Comparison of ENCODE assay signal across 11 mouse cellular contexts in genomic region chr9:111689146-111689545, GRCm38 (mm10). TPM values are rescaled to one million over a fixed set of nuclear protein-coding genes. Genes with fewer than 3 reads are reported as not detected.
DNase-seq lines count a peak whose midpoint lies in the region; ATAC-seq lines count a peak whose summit lies in the region.
"Had no signal": no experiment of that assay in that cellular context is flagged by ENCODE, and none has a peak within 500 bp of the region (broad histone marks: within the 10 kb centered on the region; RNA-seq: fewer than 3 reads in every experiment).

No protein-coding gene starts in this region.

- DNase-seq in cerebellum, postnatal 10 days, result peak; percentile 48 to 49
- no peak for DNase-seq in cerebellum, postnatal 36 days
- no peak for DNase-seq in midbrain, embryonic 11.5 days (ENCODE audit: low spot score, missing footprints)
- DNase-seq in left cerebral cortex, postnatal 10 days (ENCODE audit: extremely low spot score in 1 of 2, low spot score in 2 of 2), result peak; percentile 41 to 42
- DNase-seq: cerebellum, adult 8-10 months; kidney, adult 9 months; lung, postnatal 10 days had no signal

- peaks cover 9% of the 10 kb centered on the region; the same call in 1 of the 2 replicates for H3K4me1 ChIP-seq in midbrain, embryonic 15.5 days
- H3K4me1 ChIP-seq in midbrain, embryonic 11.5 days (ENCODE audit: control insufficient read depth, insufficient read depth, low read length), result no peaks in the 10 kb centered on the region
- H3K4me1 ChIP-seq in stomach, embryonic 16.5 days (ENCODE audit: control insufficient read depth, insufficient read depth, low read length), result peaks cover 3% of the 10 kb centered on the region; the same call in 1 of the 2 replicates
- 0 out of 2 replicates have a peak, but pooled peaks cover 5% of the 10 kb centered on the region for H3K4me1 ChIP-seq in kidney, embryonic 14.5 days (ENCODE audit: control insufficient read depth, insufficient read depth, low read length)

- no peak overlapping the region for H3K27ac ChIP-seq in midbrain, embryonic 15.5 days
- no peak overlapping the region for H3K27ac ChIP-seq in midbrain, embryonic 11.5 days (ENCODE audit: low read depth, low read length)
- H3K27ac ChIP-seq in stomach, embryonic 16.5 days (ENCODE audit: low read length), result no peak overlapping the region
- H3K27ac ChIP-seq in kidney, embryonic 14.5 days (ENCODE audit: low read depth, low read length), result no peak overlapping the region

- ATAC-seq in midbrain, embryonic 15.5 days (replicated peaks), result no peak
- ATAC-seq in midbrain, embryonic 11.5 days (ENCODE audit: low FRiP score), result no peak
- ATAC-seq in stomach, embryonic 16.5 days (ENCODE audit: insufficient read depth, low FRiP score), result no peak
- no peak for ATAC-seq in megakaryocyte-erythroid progenitor cell, adult 5-6 weeks (replicated peaks; ENCODE audit: low FRiP score, low TSS enrichment, poor library complexity, severe bottlenecking)
- no peak; the same call in 1 of the 2 replicates for ATAC-seq in kidney, embryonic 14.5 days (ENCODE audit: low FRiP score, low TSS enrichment)

- 87% methylated on average over 11 of the region's 11 CpGs for WGBS in midbrain, embryonic 15.5 days
- 89% methylated on average over 11 of the region's 11 CpGs for WGBS in midbrain, embryonic 11.5 days
- 73% methylated on average over 11 of the region's 11 CpGs for WGBS in stomach, embryonic 16.5 days
- WGBS in kidney, embryonic 14.5 days, result 86% methylated on average over 11 of the region's 11 CpGs

- no peaks in the 10 kb centered on the region for H3K9me3 ChIP-seq in midbrain, embryonic 15.5 days
- no peaks in the 10 kb centered on the region for H3K9me3 ChIP-seq in midbrain, embryonic 11.5 days (ENCODE audit: control insufficient read depth, low read length)
- no peaks in the 10 kb centered on the region for H3K9me3 ChIP-seq in stomach, embryonic 16.5 days (replicated peaks; ENCODE audit: control insufficient read depth, low read length)
- no peaks in the 10 kb centered on the region for H3K9me3 ChIP-seq in kidney, embryonic 14.5 days (ENCODE audit: control insufficient read depth, low read length)

- no peaks in the 10 kb centered on the region for H3K36me3 ChIP-seq in midbrain, embryonic 15.5 days (replicated peaks)
- no peaks in the 10 kb centered on the region for H3K36me3 ChIP-seq in midbrain, embryonic 11.5 days (ENCODE audit: control insufficient read depth, insufficient read depth, low read length)
- no peaks in the 10 kb centered on the region for H3K36me3 ChIP-seq in stomach, embryonic 16.5 days (ENCODE audit: control insufficient read depth, insufficient read depth, low read length)
- H3K36me3 ChIP-seq in kidney, embryonic 14.5 days (ENCODE audit: control insufficient read depth, insufficient read depth, low read length), result no peaks in the 10 kb centered on the region

- intact Hi-C loops in left cerebral cortex, postnatal 10 days (cut with DNase I), result no loop called here

- 0 out of 2 replicates have a peak, but pooled peaks cover 6% of the 10 kb centered on the region for H3K27me3 ChIP-seq in midbrain, embryonic 15.5 days (replicated peaks)
- H3K27me3 ChIP-seq in midbrain, embryonic 11.5 days (ENCODE audit: control insufficient read depth, insufficient read depth, low read length), result peaks cover 5% of the 10 kb centered on the region; the same call in 1 of the 2 replicates
- H3K27me3 ChIP-seq in stomach, embryonic 16.5 days (ENCODE audit: control insufficient read depth, insufficient read depth, low read length), result peaks cover 13% of the 10 kb centered on the region
- peaks cover 14% of the 10 kb centered on the region for H3K27me3 ChIP-seq in kidney, embryonic 14.5 days (ENCODE audit: control insufficient read depth, insufficient read depth, low read length)

- no peak overlapping the region for H3K9ac ChIP-seq in midbrain, embryonic 15.5 days
- no peak overlapping the region for H3K9ac ChIP-seq in midbrain, embryonic 11.5 days (ENCODE audit: low read length)
- H3K9ac ChIP-seq in stomach, embryonic 16.5 days (ENCODE audit: low read length), result no peak overlapping the region
- H3K9ac ChIP-seq in kidney, embryonic 14.5 days (ENCODE audit: low read depth, low read length), result no peak overlapping the region

- H3K4me3 ChIP-seq in midbrain, embryonic 15.5 days, result 0 out of 2 replicates have a peak overlapping the region, but pooled peaks have one; percentile 57
- H3K4me3 ChIP-seq in midbrain, embryonic 11.5 days (ENCODE audit: low read depth, low read length), result no peak overlapping the region
- H3K4me3 ChIP-seq in stomach, embryonic 16.5 days (replicated peaks; ENCODE audit: low read length), result peak overlapping the region; percentile 51
- no peak overlapping the region for H3K4me3 ChIP-seq in kidney, embryonic 14.5 days (ENCODE audit: low read length)

- no peak overlapping the region for H3K4me2 ChIP-seq in midbrain, embryonic 15.5 days
- H3K4me2 ChIP-seq in midbrain, embryonic 11.5 days, result no peak overlapping the region
- H3K4me2 ChIP-seq in stomach, embryonic 16.5 days (ENCODE audit: low read depth, low read length), result no peak overlapping the region; the same call in 1 of the 2 replicates
- no peak overlapping the region for H3K4me2 ChIP-seq in kidney, embryonic 14.5 days (replicated peaks; ENCODE audit: low read depth, low read length)

RNA-seq across cellular contexts. Expression of gene Stac, which starts 1.0 kb away (rescaled TPM):
- 5.1 and 5.8 TPM in 2 replicates for polyA plus RNA-seq in midbrain, embryonic 15.5 days (2015; fragmentation: Nextera tagmentation; extraction: Ambion mirVana)
- polyA plus RNA-seq in midbrain, embryonic 11.5 days (2014; fragmentation: Nextera tagmentation; extraction: Ambion mirVana), result 0.34 and 0.69 TPM in 2 replicates
- 1 to 10 TPM; 5.7 to 6.6 TPM for total RNA-seq in left cerebral cortex, postnatal 10 days (2021)
- 5.0 and 5.3 TPM in 2 replicates for polyA plus RNA-seq in stomach, embryonic 16.5 days (2015; fragmentation: Nextera tagmentation; extraction: Ambion mirVana)
- total RNA-seq in megakaryocyte-erythroid progenitor cell, adult 5-6 weeks (2014; fragmentation: Nextera tagmentation), result not detected in 2 replicates
- not detected in 2 replicates for total RNA-seq in megakaryocyte-erythroid progenitor cell, adult 5-6 weeks (2017)
- polyA plus RNA-seq in kidney, embryonic 14.5 days (2014; fragmentation: Nextera tagmentation; extraction: Ambion mirVana), result 0.86 and 1.3 TPM in 2 replicates

Comparison
In these comparisons a context has a peak if more than half of its experiments do, and no peak if none do; other contexts are left out.
1. DNase-seq: peak in cerebellum, postnatal 10 days (2 of 2) and left cerebral cortex, postnatal 10 days (2 of 2); none in cerebellum, postnatal 36 days (0 of 2) and midbrain, embryonic 11.5 days (single experiment).
2. H3K4me3 ChIP-seq: peak in midbrain, embryonic 15.5 days (single experiment) and stomach, embryonic 16.5 days (single experiment); none in midbrain, embryonic 11.5 days (single experiment) and kidney, embryonic 14.5 days (single experiment).